Mouse (Mus musculus) ovary, adult 10 weeks (tissue): ENCODE results near the gene Psmd1. TPM values are rescaled to one million over a fixed set of nuclear protein-coding genes. Genes with fewer than 3 reads are reported as not detected.

ENCODE experiments used
- polyA plus RNA-seq: library from polyadenylated mRNA; stranded (reverse); fragments of 350-450 nt; fragmentation: Illumina TruSeq; extraction: RNeasy Lipid Tissue Mini Kit (QIAGEN cat#74804); gene quantifications from one replicate; pipeline ENCODE4 v1.2.3, GENCODE M21; 2014

Psmd1 gene
- polyA plus RNA-seq = 237 TPM

DNA sequence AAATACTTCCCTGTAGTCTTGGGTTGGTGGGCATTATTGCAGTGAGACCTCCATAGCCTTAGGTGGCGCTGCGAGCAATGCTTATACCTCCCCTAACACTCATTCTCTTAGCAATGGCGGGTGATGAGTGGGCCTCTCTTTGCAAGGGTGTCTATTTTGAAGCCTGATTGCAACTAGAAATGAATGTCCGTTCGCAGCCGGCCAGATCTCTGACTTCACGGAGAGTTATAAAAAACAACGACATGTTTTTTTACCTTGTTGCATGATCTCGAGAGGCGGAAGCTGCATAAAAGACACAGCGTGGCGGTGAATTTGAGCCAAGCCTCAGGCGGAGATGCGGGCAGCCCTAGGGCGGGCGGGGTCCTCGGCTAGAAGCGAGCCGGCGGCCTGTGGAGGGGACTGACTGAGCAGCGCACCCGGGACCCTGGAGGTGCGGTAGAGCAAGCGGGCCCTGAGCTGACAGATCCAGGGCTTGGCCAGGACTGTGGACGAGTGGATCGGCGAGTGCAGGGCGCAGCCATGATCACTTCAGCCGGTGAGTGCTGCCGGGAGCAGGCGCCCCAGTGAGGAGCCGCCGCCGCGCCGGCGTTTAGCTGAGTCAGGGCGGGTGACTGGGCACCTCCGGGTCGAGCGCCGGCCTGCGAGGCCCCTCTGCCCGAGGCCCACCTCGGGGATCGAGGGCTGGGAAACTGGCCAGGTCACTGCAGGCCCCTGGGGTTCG is at the start of gene Psmd1:
TSS of gene Psmd1 (plus strand) at position 117 of the 721 bp plus-strand sequence.

DNA sequence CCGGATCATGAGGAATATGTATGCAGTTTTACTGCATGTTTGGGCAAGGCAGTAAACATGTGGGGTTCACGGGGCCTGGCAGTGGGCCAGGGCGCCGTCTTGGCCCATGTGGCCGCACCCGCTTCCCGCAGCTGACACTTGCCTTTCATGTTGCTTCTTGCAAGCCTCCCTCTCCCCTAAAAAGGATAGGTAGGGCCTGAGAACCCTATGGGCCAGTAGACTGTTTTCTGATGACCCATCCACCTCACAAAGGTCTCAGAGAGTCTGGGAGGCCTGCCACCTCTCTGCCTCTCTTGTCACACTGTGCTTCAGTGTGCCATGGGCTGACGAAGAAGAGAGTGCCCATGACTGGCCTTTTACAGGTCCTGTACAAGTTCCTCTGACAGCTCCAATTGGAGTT is 47.7 kb upstream of the Psmd1 start, which contains the start of gene Spata3:
TSS of gene Spata3 (plus strand) at position 301 of the 400 bp plus-strand sequence.

DNA sequence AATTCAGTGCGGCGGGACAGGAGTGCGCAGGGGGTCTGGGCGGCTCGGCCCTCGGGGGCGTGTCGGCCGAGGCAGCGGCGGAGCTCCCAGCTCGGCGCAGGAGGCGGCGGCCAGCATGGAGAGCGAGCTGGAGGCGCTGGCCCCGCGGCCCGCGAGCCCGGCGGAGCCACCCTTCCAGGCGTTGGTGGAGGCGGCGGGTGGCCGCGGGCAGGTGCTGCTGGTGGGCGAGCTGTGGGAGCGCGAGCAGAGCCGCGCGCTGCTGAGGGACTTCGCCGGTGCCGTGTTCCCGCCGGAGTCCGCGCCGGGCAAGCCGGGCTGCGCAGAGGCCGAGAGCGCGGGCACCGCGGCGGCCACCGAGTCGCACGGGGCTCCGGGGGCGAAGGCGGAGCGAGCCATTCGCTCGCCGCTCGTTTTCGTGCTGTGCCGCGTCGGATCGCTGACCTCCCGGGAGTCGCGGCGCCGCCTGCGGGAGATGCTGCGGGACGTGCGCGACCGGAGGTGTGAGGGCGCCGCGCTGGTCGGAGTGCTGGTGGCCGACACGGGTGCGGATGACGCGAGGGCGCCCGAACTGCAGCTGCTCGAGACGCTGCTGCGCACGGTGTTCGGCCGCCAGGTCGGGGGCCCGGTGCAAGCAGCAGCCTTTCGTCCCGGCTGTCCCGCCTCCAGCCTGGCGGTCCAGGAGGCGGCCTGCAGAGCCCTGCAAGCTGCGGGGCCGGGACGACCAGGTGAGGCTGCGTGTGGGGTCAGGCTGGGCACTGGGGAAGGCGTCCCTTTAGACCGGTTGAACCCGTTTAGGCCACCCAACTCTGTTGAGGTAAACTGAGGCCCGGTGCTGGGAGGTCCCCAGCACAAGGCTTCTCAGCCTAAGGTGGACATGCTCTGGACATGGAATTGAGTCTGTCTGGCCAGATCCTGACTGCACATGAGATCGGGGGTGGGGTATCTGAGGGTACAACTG is 18.1 kb upstream of the Psmd1 start, which contains the start of gene 2810459M11Rik:
TSS of gene 2810459M11Rik (plus strand) at position 16 of the 958 bp plus-strand sequence.

DNA sequence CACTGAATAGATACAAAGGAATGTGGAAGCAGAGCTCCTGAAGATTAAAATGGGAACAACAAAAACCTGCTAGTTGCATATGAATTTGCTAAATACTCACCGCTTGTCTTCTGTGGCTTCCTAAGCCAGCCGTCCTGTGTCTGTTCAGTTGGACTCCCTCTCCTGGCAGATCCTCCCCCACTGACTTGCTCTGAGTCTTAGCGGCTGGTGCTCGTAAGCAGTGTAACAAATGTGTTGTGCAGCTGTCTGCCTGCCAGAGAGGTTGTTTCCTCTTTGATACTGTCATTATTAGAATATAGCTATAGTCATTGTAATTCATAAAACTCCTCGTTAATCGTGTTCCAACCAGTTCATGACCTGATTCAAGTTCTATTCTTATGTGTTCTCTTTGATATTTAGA is 47.6 kb downstream of the Psmd1 start, which contains the start of gene Htr2b:
TSS of gene Htr2b (minus strand) at position 192 of the 400 bp plus-strand sequence.

GRCm38 (mm10) chr1:86133337-86133736 is 69.2 kb downstream of the Psmd1 start, which contains the start of gene Gm21972:
TSS of gene Gm21972 (plus strand) at chr1:86133637.

GRCm38 (mm10) chr1:86154133-86154823 is 90.1 kb downstream of the Psmd1 start, which contains the start of gene Armc9:
TSS of gene Armc9 (plus strand) at chr1:86154780.

Other genes with a start within 250 kb of the Psmd1 start
- 5.5 TPM for gene Itm2c, start 170.1 kb upstream of the Psmd1 start, polyA plus RNA-seq
- gene 4933407L21Rik, start 135.9 kb upstream of the Psmd1 start, polyA plus RNA-seq = not detected
- 0.31 TPM for gene Gpr55, start 103.4 kb upstream of the Psmd1 start, polyA plus RNA-seq
- not detected for gene Spata3, start 47.6 kb upstream of the Psmd1 start, polyA plus RNA-seq
- gene 2810459M11Rik, start 18.5 kb upstream of the Psmd1 start, polyA plus RNA-seq = 0.51 TPM
- 1.1 TPM for gene Htr2b, start 47.6 kb downstream of the Psmd1 start, polyA plus RNA-seq
- not detected for gene Gm21972, start 69.2 kb downstream of the Psmd1 start, polyA plus RNA-seq
- 11.9 TPM for gene Armc9, start 90.4 kb downstream of the Psmd1 start, polyA plus RNA-seq
- gene B3gnt7, start 238.4 kb downstream of the Psmd1 start, polyA plus RNA-seq = 0.68 TPM